Mouse (Mus musculus): ENCODE measurements around the gene Ptchd3. TPM values are rescaled to one million over a fixed set of nuclear protein-coding genes. Genes with fewer than 3 reads are reported as not detected.

Gene Ptchd3
- not detected for total RNA-seq (2021)

- DNase-seq (ENCODE audit: extremely low spot score in 1 of 2, low spot score in 1 of 2), result no peak
Observed at GRCm38 (mm10) chr11:121829947-121830346, at the start of gene Ptchd3. Gene Ptchd3 (plus strand): TSS chr11:121830247.

GRCm38 (mm10) chr11:121781831-121782230 is 48.2 kb upstream of the Ptchd3 start:
- DNase-seq (ENCODE audit: extremely low spot score in 1 of 2, low spot score in 1 of 2), result no peak

GRCm38 (mm10) chr11:121787456-121787855 is 42.6 kb upstream of the Ptchd3 start:
- no peak for DNase-seq (ENCODE audit: extremely low spot score in 1 of 2, low spot score in 1 of 2)

- no peak for DNase-seq (ENCODE audit: extremely low spot score in 1 of 2, low spot score in 1 of 2)
Observed at GRCm38 (mm10) chr11:121789566-121789965, 40.5 kb upstream of the Ptchd3 start.

GRCm38 (mm10) chr11:121790671-121791094 is 39.4 kb upstream of the Ptchd3 start:
- DNase-seq (ENCODE audit: extremely low spot score in 1 of 2, low spot score in 1 of 2), result no peak

- DNase-seq (ENCODE audit: extremely low spot score in 1 of 2, low spot score in 1 of 2), result no peak
Observed at GRCm38 (mm10) chr11:121791446-121791845, 38.6 kb upstream of the Ptchd3 start.

- DNase-seq (ENCODE audit: extremely low spot score in 1 of 2, low spot score in 1 of 2), result no peak
Observed at GRCm38 (mm10) chr11:121791991-121792390, 38.1 kb upstream of the Ptchd3 start.

- no peak for DNase-seq (ENCODE audit: extremely low spot score in 1 of 2, low spot score in 1 of 2)
Observed at GRCm38 (mm10) chr11:121793530-121793929, 36.5 kb upstream of the Ptchd3 start.

GRCm38 (mm10) chr11:121794186-121794585 is 35.9 kb upstream of the Ptchd3 start:
- no peak for DNase-seq (ENCODE audit: extremely low spot score in 1 of 2, low spot score in 1 of 2)

GRCm38 (mm10) chr11:121794591-121795199 is 35.4 kb upstream of the Ptchd3 start:
- no peak for DNase-seq (ENCODE audit: extremely low spot score in 1 of 2, low spot score in 1 of 2)

- no peak for DNase-seq (ENCODE audit: extremely low spot score in 1 of 2, low spot score in 1 of 2)
Observed at GRCm38 (mm10) chr11:121795978-121796377, 34.1 kb upstream of the Ptchd3 start.

- DNase-seq (ENCODE audit: extremely low spot score in 1 of 2, low spot score in 1 of 2), result no peak
Observed at GRCm38 (mm10) chr11:121798591-121798990, 31.5 kb upstream of the Ptchd3 start.

GRCm38 (mm10) chr11:121799746-121800299 is 30.2 kb upstream of the Ptchd3 start:
- no peak for DNase-seq (ENCODE audit: extremely low spot score in 1 of 2, low spot score in 1 of 2)

- DNase-seq (ENCODE audit: extremely low spot score in 1 of 2, low spot score in 1 of 2), result no peak
Observed at GRCm38 (mm10) chr11:121802743-121803142, 27.3 kb upstream of the Ptchd3 start.

GRCm38 (mm10) chr11:121804258-121805027 is 25.6 kb upstream of the Ptchd3 start:
- no peak for DNase-seq (ENCODE audit: extremely low spot score in 1 of 2, low spot score in 1 of 2)

GRCm38 (mm10) chr11:121808204-121808852 is 21.7 kb upstream of the Ptchd3 start:
- DNase-seq (ENCODE audit: extremely low spot score in 1 of 2, low spot score in 1 of 2), result peak; percentile 68 to 95

- no peak for DNase-seq (ENCODE audit: extremely low spot score in 1 of 2, low spot score in 1 of 2)
Observed at GRCm38 (mm10) chr11:121808866-121809265, 21.2 kb upstream of the Ptchd3 start.

GRCm38 (mm10) chr11:121845923-121846322 is 15.9 kb downstream of the Ptchd3 start:
- DNase-seq (ENCODE audit: extremely low spot score in 1 of 2, low spot score in 1 of 2), result no peak

GRCm38 (mm10) chr11:121847790-121848299 is 17.8 kb downstream of the Ptchd3 start:
- DNase-seq (ENCODE audit: extremely low spot score in 1 of 2, low spot score in 1 of 2), result peak; percentile 30 to 54

All from layer of hippocampus, postnatal 25 days (tissue).